Mouse (Mus musculus) bone marrow macrophage, adult 2 months (primary cell): ENCODE results near the gene Baz2a.

Experiments used
- CTCF ChIP-seq: IDR thresholded peaks from 2 replicates; pipeline ENCODE4 v1.5.1; 2012; ENCODE audit warnings: low read depth, mild to moderate bottlenecking, low read length, moderate library complexity
- POLR2A ChIP-seq: IDR thresholded peaks from 2 replicates; pipeline ENCODE4 v1.6.1; 2012; ENCODE audit warnings: mild to moderate bottlenecking, low read depth, low read length, borderline replicate concordance

GRCm38 (mm10) chr10:128144961-128145360 lies 53.6 kb downstream of the Baz2a start:
- TF ChIP-seq CTCF (no peak), POLR2A (no peak)
